Mouse (Mus musculus): ENCODE measurements around the gene Tmem132d.

DNA sequence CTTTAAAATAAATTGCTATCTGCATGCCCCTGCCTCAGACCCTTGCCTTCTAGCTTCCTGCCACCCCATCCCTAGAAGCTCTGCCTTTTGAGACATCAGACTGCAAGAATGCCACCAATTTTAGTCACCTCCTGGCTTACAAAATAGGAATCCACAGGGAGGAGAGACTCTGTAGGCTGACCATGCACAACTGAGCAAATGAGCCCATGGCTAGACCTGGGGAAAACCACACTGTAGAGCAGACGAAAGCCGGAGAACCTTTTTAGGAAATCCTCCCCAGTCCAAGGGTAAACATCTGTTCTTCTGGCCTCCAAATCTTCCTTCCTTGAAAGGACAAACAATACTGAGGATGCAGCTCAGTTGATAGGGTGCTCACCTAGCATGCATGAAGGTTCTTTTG lies 130.5 kb downstream of the Tmem132d start:
- TF ChIP-seq CTCF (IDR thresholded peaks at IDR 0.05; ENCODE audit: insufficient read depth, low read length) (no peak), POLR2A (IDR thresholded peaks at IDR 0.05; ENCODE audit: borderline replicate concordance, extremely low read depth, low read depth, low read length) (no peak)
